23 mouse cellular contexts compared by ENCODE assay signal in the genomic region with DNA sequence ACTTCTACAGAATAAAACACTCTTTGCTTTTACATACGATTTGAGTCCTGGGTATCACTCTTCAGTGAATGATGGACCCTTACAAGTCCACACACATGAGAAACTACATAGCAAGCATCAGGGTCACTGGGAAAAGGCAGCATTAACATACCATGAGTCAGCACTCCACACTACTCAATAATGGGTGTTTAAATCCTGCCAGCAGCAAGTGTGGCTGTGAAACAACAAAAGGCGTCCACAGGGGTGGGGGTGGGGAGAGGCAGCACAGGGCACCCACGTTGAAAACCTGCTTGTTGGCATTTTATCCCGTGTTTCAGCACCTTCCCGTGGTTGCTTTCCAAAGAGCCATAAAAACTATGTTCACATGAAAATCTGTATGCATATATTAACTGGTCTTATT.
A peak's percentile ranks its signal among the peaks of the same experiment; 100 is the strongest.
DNase-seq lines count a peak whose midpoint lies in the region; ATAC-seq and TF ChIP-seq lines count a peak whose summit lies in the region.
"Had no signal": no experiment of that assay in that cellular context is flagged by ENCODE, and none has a peak within 500 bp of the region (broad histone marks: within the 10 kb centered on the region; RNA-seq: fewer than 3 reads in every experiment).

No protein-coding gene starts in this region.

- H3K9me3 ChIP-seq in midbrain, embryonic 11.5 days (ENCODE audit: control insufficient read depth, low read length) = no peaks in the 10 kb centered on the region
- no peaks in the 10 kb centered on the region for H3K9me3 ChIP-seq in midbrain, embryonic 15.5 days
- H3K9me3 ChIP-seq in CH12.LX (replicated peaks; ENCODE audit: low read length) = peaks cover 7% of the 10 kb centered on the region
- H3K9me3 ChIP-seq: embryonic facial prominence, embryonic 10.5 days; embryonic facial prominence, embryonic 12.5 days; forebrain, embryonic 12.5 days; G1E had no signal

- no peak for ATAC-seq in midbrain, embryonic 11.5 days (ENCODE audit: low FRiP score)
- ATAC-seq in midbrain, embryonic 15.5 days (replicated peaks) = no peak
- ATAC-seq: CD4-positive, CD25-positive, alpha-beta regulatory T cell, adult 4 months; forebrain, embryonic 14.5 days; forebrain, embryonic 16.5 days; Patski had no signal

- 84% methylated on average over 5 of the region's 5 CpGs for WGBS in midbrain, embryonic 11.5 days
- 84% methylated on average over 5 of the region's 5 CpGs for WGBS in midbrain, embryonic 15.5 days

- TF ChIP-seq CTCF in CH12.LX (conservative IDR thresholded peaks at IDR 0.05 in 1 of 2, IDR thresholded peaks at IDR 0.05 in 1 of 2; ENCODE audit: low read depth in 2 of 2, low read length in 2 of 2) = no peak

- no peak for TF ChIP-seq POLR2A in CH12.LX (IDR thresholded peaks at IDR 0.05; ENCODE audit: low read depth, low read length)

- dilution Hi-C loops in CH12.LX (cut with MboI; ENCODE audit: extremely low pct_ligation_motif_present, extremely low pct_unique_long_range_greater_than_20kb, low sequenced_read_pairs) = no loop called here

- no peaks in the 10 kb centered on the region for H3K79me2 ChIP-seq in CH12.LX (replicated peaks; ENCODE audit: control insufficient read depth, extremely low read depth, insufficient read depth, poor library complexity, severe bottlenecking)

- H3K27ac ChIP-seq in midbrain, embryonic 11.5 days (ENCODE audit: low read depth, low read length) = no peak overlapping the region
- no peak overlapping the region for H3K27ac ChIP-seq in midbrain, embryonic 15.5 days
- peak overlapping the region; percentile 83 for H3K27ac ChIP-seq in CH12.LX (ENCODE audit: insufficient read depth, low read depth)
- H3K27ac ChIP-seq: embryonic facial prominence, embryonic 10.5 days; embryonic facial prominence, embryonic 12.5 days; forebrain, embryonic 12.5 days had no signal

- no peaks in the 10 kb centered on the region for H3K36me3 ChIP-seq in midbrain, embryonic 11.5 days (ENCODE audit: control insufficient read depth, insufficient read depth, low read length)
- no peaks in the 10 kb centered on the region for H3K36me3 ChIP-seq in midbrain, embryonic 15.5 days (replicated peaks)
- no peaks in the 10 kb centered on the region for H3K36me3 ChIP-seq in CH12.LX (replicated peaks in 1 of 2; ENCODE audit: control insufficient read depth in 1 of 2, insufficient read depth in 1 of 2, low read length in 1 of 2)
- H3K36me3 ChIP-seq: embryonic facial prominence, embryonic 10.5 days; embryonic facial prominence, embryonic 12.5 days; forebrain, embryonic 12.5 days; G1E had no signal

- TF ChIP-seq RAD21 in CH12.LX (IDR thresholded peaks at IDR 0.05; ENCODE audit: low read depth, low read length) = no peak

- H3K4me2 ChIP-seq in midbrain, embryonic 11.5 days = no peak overlapping the region
- no peak overlapping the region for H3K4me2 ChIP-seq in midbrain, embryonic 15.5 days
- no peak overlapping the region for H3K4me2 ChIP-seq in CH12.LX (ENCODE audit: insufficient read depth, low read depth, poor library complexity, severe bottlenecking)
- H3K4me2 ChIP-seq: embryonic facial prominence, embryonic 12.5 days; forebrain, embryonic 12.5 days had no signal

- TF ChIP-seq EP300 in CH12.LX (IDR thresholded peaks at IDR 0.05; ENCODE audit: low read length) = no peak; the same call in 1 of the 2 replicates

- DNase-seq in midbrain, embryonic 11.5 days (ENCODE audit: low spot score, missing footprints) = peak; percentile 79
- peak; percentile 46 for DNase-seq in CH12.LX (ENCODE audit: extremely low read depth)
- peak; percentile 35 for DNase-seq in R1 (ENCODE audit: low read depth, low spot score)
- DNase-seq in frontal cortex, postnatal 14 days (ENCODE audit: low spot score in 2 of 2) = no peak
- DNase-seq in kidney, adult 18-20 months = no peak
- DNase-seq: adrenal gland, adult 8-10 months; adrenal gland, postnatal 14 days; adrenal gland, postnatal 36 days; B cell, adult 2 months; cerebellum, adult 11-12 months; cerebellum, adult 2 months; cerebellum, adult 9-10 months; cerebellum, postnatal 10 days; cerebellum, postnatal 25 days had no signal

- H3K4me3 ChIP-seq in midbrain, embryonic 11.5 days (ENCODE audit: low read depth, low read length) = no peak overlapping the region
- H3K4me3 ChIP-seq in midbrain, embryonic 15.5 days = no peak overlapping the region
- no peak overlapping the region for H3K4me3 ChIP-seq in CH12.LX (replicated peaks in 1 of 3; ENCODE audit: low read depth in 2 of 3, low read length in 2 of 3, poor library complexity in 1 of 3)
- H3K4me3 ChIP-seq: embryonic facial prominence, embryonic 10.5 days; embryonic facial prominence, embryonic 12.5 days; forebrain, embryonic 12.5 days had no signal

- H3K9ac ChIP-seq in midbrain, embryonic 11.5 days (ENCODE audit: low read length) = no peak overlapping the region
- H3K9ac ChIP-seq in midbrain, embryonic 15.5 days = no peak overlapping the region
- no peak overlapping the region for H3K9ac ChIP-seq in CH12.LX (ENCODE audit: insufficient read depth, low read depth)
- H3K9ac ChIP-seq: embryonic facial prominence, embryonic 12.5 days; forebrain, embryonic 12.5 days had no signal

- in situ Hi-C loops in CH12.LX (cut with MboI; ENCODE audit: low pct_ligation_motif_present, low pct_unique_long_range_greater_than_20kb, low sequenced_read_pairs) = no loop called here

- no peaks in the 10 kb centered on the region for H3K4me1 ChIP-seq in midbrain, embryonic 11.5 days (ENCODE audit: control insufficient read depth, insufficient read depth, low read length)
- H3K4me1 ChIP-seq in midbrain, embryonic 15.5 days = peaks cover 1% of the 10 kb centered on the region; the same call in 1 of the 2 replicates
- H3K4me1 ChIP-seq in CH12.LX (ENCODE audit: control insufficient read depth in 1 of 2, insufficient read depth in 2 of 2) = peaks cover 12 to 52% of the 10 kb centered on the region in 2 experiments

- no peaks in the 10 kb centered on the region for H3K27me3 ChIP-seq in midbrain, embryonic 11.5 days (ENCODE audit: control insufficient read depth, insufficient read depth, low read length)
- no peaks in the 10 kb centered on the region for H3K27me3 ChIP-seq in midbrain, embryonic 15.5 days (replicated peaks)
- no peaks in the 10 kb centered on the region for H3K27me3 ChIP-seq in CH12.LX (replicated peaks)
- H3K27me3 ChIP-seq: embryonic facial prominence, embryonic 12.5 days; forebrain, embryonic 12.5 days had no signal

TF ChIP-seq in CH12.LX, 34 proteins besides CTCF, POLR2A, EP300 and RAD21:
- TF ChIP-seq ZC3H11A (IDR thresholded peaks at IDR 0.05; ENCODE audit: low read depth, low read length) (no peak), ZKSCAN1 (IDR thresholded peaks at IDR 0.05; ENCODE audit: borderline replicate concordance, low read depth, low read length) (no peak), POLR2AphosphoS2 (IDR thresholded peaks at IDR 0.05; ENCODE audit: low read depth, low read length) (no peak), MAFK (IDR thresholded peaks at IDR 0.05; ENCODE audit: insufficient replicate concordance, low read length) (peak; percentile 78), CHD2 (IDR thresholded peaks at IDR 0.05; ENCODE audit: low read length) (peak; percentile 51), JUN (IDR thresholded peaks at IDR 0.05; ENCODE audit: insufficient read depth, low read depth, low read length) (no peak; the same call in 1 of the 2 replicates), NRF1 (IDR thresholded peaks at IDR 0.05; ENCODE audit: low read depth, low read length) (no peak), NELFE (IDR thresholded peaks at IDR 0.05; ENCODE audit: low read depth, low read length) (no peak), MAZ (IDR thresholded peaks at IDR 0.05; ENCODE audit: low read depth, low read length) (no peak)

Comparison
In these comparisons a context has a peak if more than half of its experiments do, and no peak if none do; other contexts are left out.
1. DNase-seq: peak in midbrain, embryonic 11.5 days (single experiment), CH12.LX (single experiment) and R1 (single experiment); none in frontal cortex, postnatal 14 days (0 of 2) and kidney, adult 18-20 months (single experiment).